Mouse (Mus musculus) neural tube, embryonic 15.5 days (tissue): ENCODE data around the gene Fibp. TPM values are rescaled to one million over a fixed set of nuclear protein-coding genes. Genes with fewer than 3 reads are reported as not detected.
"Not testable (repeated sequence)": the region's sequence is repeated elsewhere in the genome, so short reads cannot be mapped to it uniquely, and the experiment has no call there.

Experiments
- ATAC-seq: fragments of 200-750 bp; cut with Nextera tagmentation; 2 replicates; pipeline ENCODE4 v1.8.0; 2017; ENCODE audit warnings: mild to moderate bottlenecking, moderate TSS enrichment, moderate library complexity; ENCODE audit not compliant: low FRiP score
- H3K27ac ChIP-seq: fragments of 300-500 bp; sonication (generic); replicated peaks from 2 replicates; pipeline ENCODE4 v1.5.1; 2015; ENCODE audit warnings: mild to moderate bottlenecking, inconsistent platforms
- H3K27me3 ChIP-seq: fragments of 300-500 bp; sonication (generic); replicated peaks from 2 replicates; pipeline ENCODE4 v1.6.1; 2015; ENCODE audit warnings: inconsistent platforms
- H3K36me3 ChIP-seq: fragments of 300-500 bp; sonication (generic); 2 replicates; pipeline ENCODE4 v1.6.1; 2015; ENCODE audit warnings: inconsistent platforms
- H3K4me1 ChIP-seq: fragments of 300-500 bp; sonication (generic); 2 replicates; pipeline ENCODE4 v1.6.1; 2015; ENCODE audit warnings: inconsistent platforms
- H3K4me2 ChIP-seq: fragments of 300-500 bp; sonication (generic); 2 replicates; pipeline ENCODE4 v1.6.1; 2015; ENCODE audit warnings: inconsistent platforms, mild to moderate bottlenecking, moderate library complexity
- H3K4me3 ChIP-seq: fragments of 300-500 bp; sonication (generic); replicated peaks from 2 replicates; pipeline ENCODE4 v1.5.1; 2015; ENCODE audit warnings: mild to moderate bottlenecking, inconsistent platforms
- H3K9ac ChIP-seq: fragments of 300-500 bp; sonication (generic); replicated peaks from 2 replicates; pipeline ENCODE4 v1.6.1; 2015; ENCODE audit warnings: mild to moderate bottlenecking, inconsistent platforms
- H3K9me3 ChIP-seq: fragments of 300-500 bp; sonication (generic); replicated peaks from 2 replicates; pipeline ENCODE4 v1.6.1; 2016; ENCODE audit warnings: inconsistent platforms
- WGBS: fragments of 180-500 bp; shearing (Covaris S2); methylation state at CpG from one replicate; pipeline ENCODE4 v1.1.7; 2015; ENCODE audit warnings: mixed read lengths; 5-methylcytosine and 5-hydroxymethylcytosine counted together
- polyA plus RNA-seq: library from polyadenylated mRNA; unstranded; fragments of >200 nt; fragmentation: Nextera tagmentation; extraction: Ambion mirVana; gene quantifications from 2 replicates; pipeline ENCODE4 v1.2.1, GENCODE M21; 2015

Fibp gene
- polyA plus RNA-seq, 1 experiment from 2014 or later: 154 TPM

DNA sequence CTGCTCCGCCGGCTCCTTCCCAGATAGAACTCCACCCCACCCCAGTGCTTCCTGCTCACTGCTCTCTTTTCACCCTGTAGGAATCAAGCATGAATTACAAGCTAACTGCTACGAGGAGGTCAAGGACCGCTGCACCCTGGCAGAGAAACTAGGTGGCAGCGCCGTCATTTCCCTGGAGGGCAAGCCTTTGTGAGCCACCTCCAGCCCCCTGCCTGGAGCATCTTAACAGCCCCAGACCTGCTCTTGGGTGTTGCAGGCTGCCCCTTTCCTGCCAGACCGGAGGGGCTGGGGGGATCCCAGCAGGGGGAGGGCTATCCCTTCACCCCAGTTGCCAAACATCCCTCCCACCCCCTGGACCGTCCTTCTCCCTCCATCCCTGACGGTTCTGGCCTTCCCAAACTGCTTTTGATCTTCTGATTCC is 32.9 kb downstream of the Fibp start:
- H3K9ac ChIP-seq, H3K9me3 ChIP-seq, H3K4me3 ChIP-seq, H3K27ac ChIP-seq, ATAC-seq, H3K4me2 ChIP-seq, H3K27me3 ChIP-seq: not testable (repeated sequence)
- Histone ChIP-seq H3K4me1 (peaks cover 40% of the 10 kb centered on the region), H3K36me3 (peaks cover 59% of the 10 kb centered on the region)
- WGBS: 65% methylated on average over 9 of the region's 9 CpGs

DNA sequence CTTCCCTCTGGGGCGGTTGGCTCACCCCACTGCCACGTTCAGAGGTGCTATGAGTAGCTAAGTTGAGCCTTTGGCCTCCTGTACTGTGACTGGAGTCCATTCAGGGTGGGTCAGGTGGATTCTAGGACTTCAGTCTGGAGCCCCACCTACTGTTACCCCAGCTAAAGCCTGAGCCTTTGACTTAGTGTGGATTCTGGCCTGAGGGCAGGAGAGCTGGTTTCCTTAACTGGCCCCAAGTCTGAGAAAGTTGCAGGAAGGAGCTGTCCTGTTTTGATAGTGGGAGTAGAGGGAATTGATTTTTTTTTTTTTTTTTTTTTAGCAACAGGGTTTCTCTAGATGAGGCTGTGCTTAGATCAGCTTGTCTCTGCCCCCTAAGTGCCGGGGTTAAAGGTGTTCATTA is 33.9 kb downstream of the Fibp start:
- Histone ChIP-seq H3K9me3 (no peaks in the 10 kb centered on the region), H3K4me1 (peaks cover 31% of the 10 kb centered on the region), H3K27me3 (no peaks in the 10 kb centered on the region), H3K36me3 (peaks cover 59% of the 10 kb centered on the region), H3K4me2 (no peak overlapping the region), H3K27ac (no peak overlapping the region), H3K9ac (no peak overlapping the region), H3K4me3 (no peak overlapping the region)
- ATAC-seq: no peak
- 86% methylated on average over 3 of the region's 3 CpGs for WGBS

DNA sequence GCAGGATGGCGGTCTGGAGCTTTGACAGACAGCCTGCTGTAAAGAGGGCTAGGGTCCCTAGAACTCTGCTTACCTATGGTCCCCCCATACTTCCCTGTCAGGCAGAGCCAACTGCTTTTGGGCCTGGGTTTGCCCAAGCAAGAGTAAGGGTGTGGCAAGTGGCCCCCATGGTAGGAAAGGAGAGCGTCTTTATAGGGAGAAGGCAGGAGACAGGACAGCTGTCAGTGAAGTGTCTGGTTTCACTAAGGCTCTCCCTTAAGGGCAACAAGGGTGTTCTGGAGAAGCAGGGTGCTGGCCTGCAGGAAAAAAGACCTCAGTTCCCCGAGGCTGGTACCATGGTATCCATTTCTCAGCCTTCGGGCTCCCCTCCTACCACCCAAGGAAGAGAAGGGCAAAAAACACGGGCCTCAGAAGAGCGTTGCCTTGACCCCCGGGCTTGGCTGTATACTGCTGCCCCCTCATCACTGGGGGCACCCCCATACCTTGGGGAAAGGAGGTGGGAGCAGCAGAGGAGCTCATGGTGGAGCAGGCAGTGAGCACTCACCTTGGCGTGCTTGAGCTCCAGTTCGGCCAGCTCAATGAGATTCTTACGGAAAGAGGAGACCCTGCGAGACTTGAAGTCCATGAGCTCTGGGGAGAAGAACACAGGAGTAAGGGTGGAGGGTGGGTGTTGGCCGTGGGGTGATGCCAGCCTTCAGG is 35.1 kb downstream of the Fibp start:
- 84% methylated on average over 12 of the region's 12 CpGs for WGBS

DNA sequence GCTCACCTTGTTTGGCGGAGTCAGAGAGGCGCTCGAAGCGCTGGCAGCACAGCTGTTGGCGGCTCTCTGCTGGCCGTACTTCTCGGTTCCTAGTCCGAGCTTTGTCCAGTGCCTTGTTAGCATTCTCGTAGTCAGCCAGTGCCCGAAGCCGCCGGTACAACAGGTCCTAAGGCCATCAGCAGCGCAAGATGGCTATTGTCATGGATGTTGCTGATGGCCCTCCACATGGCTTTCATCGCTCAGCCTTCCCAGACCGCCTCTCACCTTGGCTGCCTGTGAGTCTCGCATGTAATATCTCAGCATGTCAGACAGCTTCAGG is 35.6 kb downstream of the Fibp start:
- Histone ChIP-seq H3K4me2 (no peak overlapping the region), H3K27me3 (no peaks in the 10 kb centered on the region), H3K4me3 (no peak overlapping the region), H3K9ac (no peak overlapping the region), H3K36me3 (peaks cover 59% of the 10 kb centered on the region), H3K27ac (no peak overlapping the region), H3K9me3 (no peaks in the 10 kb centered on the region), H3K4me1 (peaks cover 24% of the 10 kb centered on the region)
- 90% methylated on average over 16 of the region's 16 CpGs for WGBS
- ATAC-seq: no peak

More for the DNA sequence above, 35.1 kb downstream of the Fibp start:
- peaks cover 59% of the 10 kb centered on the region for H3K36me3 ChIP-seq
- H3K27ac ChIP-seq: no peak overlapping the region
- H3K4me3 ChIP-seq: no peak overlapping the region
- H3K4me1 ChIP-seq: peaks cover 24% of the 10 kb centered on the region
- no peak for ATAC-seq
- no peaks in the 10 kb centered on the region for H3K9me3 ChIP-seq
- H3K9ac ChIP-seq: no peak overlapping the region
- no peak overlapping the region for H3K4me2 ChIP-seq
- H3K27me3 ChIP-seq: no peaks in the 10 kb centered on the region

DNA sequence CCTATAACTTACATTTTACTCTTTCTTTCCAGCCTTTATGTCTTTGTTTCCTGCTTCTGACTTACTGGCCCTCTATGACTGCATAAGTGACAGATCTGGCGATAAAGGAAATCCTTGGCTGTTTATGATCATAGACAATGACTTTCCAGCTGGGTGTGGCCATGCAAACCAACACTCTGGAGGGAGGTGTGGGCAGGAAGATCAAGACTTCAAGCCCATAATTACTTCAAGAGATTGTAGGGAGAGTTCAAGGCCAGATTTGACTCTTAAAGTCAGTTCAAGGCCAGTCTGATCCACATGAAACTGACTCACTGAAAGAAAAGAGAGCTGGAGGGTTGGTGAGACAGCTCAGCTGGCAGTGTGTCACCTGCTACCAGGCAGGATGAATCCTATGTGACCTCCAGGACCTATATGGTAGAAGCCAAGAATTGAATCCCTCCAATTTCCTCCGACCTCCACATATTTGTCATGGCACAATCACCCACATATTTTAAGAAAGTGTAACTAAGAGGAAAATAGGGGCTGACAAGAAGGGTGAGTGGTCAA is 40.0 kb downstream of the Fibp start:
- WGBS: 94% methylated on average over 2 of the region's 2 CpGs
- Histone ChIP-seq H3K4me2 (no peak overlapping the region), H3K4me3 (no peak overlapping the region), H3K36me3 (peaks cover 37% of the 10 kb centered on the region), H3K27me3 (no peaks in the 10 kb centered on the region), H3K27ac (no peak overlapping the region), H3K9me3 (no peaks in the 10 kb centered on the region), H3K4me1 (no peaks in the 10 kb centered on the region), H3K9ac (no peak overlapping the region)
- no peak for ATAC-seq

DNA sequence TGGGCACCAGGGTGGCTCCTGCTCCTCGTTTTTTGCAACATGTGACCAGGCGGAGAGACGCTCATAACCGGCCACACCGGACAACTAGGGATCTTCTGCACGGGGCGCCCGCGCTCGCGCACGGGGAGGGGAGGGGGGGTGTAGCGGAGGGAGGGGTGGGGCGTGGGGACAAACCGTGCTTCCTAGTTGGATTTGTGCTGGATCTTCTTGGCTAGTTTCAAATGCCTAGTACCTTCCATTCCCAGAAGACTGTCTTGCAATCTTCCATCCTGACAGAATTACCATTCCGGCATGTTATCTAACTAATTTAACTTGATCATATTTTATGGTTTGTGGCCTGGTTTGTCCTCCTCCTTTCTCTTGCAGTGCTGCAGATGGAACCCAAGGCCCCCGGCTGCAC is 43.3 kb downstream of the Fibp start, which contains the start of gene 1700020D05Rik:
Gene 1700020D05Rik (minus strand): TSS at position 101 of the 400 bp plus-strand sequence.
- 58% methylated on average over 17 of the region's 17 CpGs for WGBS
- H3K4me3 ChIP-seq: no peak within 1 kb of the TSS

DNA sequence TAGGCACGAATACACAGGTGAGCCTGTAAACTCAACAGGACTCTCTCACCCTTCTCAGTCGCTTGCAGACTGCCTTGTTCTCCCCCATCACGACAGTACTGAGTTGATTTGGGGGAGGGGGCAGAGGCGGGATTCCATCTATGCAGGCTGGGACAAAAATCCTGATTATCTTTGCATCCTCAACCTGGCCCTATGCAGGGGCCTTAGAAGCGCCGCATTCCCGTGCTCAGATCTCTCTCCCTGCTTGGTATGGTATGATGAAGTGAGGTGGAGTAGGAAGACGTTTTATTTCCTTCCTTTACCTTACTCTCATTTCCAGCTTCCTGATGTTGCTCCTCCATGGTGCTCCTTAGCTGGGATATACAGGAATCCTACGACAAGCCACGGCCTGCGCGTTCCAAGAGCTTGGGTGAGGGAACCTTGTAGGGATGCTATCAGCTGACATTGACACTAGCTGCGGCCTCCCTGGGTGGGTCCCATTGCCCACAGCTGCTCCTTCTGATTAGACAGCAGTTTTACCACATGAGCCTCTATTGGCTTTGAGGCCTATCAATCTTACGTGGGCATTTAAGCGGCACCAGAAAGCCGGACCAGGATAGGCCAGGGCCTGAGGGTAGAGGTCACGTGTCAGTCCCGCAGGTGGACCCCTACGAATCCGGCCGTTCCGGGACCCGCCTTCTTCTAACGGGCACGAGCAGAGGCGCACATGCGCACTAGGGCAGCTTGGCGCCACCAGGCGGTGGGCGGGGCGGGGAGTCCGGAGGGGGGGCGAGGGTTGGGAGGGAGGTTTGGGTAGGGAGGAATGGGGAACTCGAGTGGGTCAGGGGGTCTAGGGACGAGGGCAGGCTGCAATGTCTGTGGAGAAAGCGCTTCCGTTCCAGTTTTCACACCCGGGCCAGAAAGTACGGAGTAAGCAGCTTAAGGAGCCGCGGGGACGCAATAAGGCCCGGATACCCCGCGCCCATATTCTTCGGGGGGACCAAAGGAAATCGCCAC is 49.9 kb downstream of the Fibp start, which contains the start of gene Snx32:
Gene Snx32 (minus strand): TSS at position 508 of the 996 bp plus-strand sequence.
- peak within 1 kb of the TSS; percentile 83 for H3K4me2 ChIP-seq
- H3K9me3 ChIP-seq: no peaks in the 10 kb centered on the region
- H3K9ac ChIP-seq: peak within 1 kb of the TSS; percentile 64
- peak within 1 kb of the TSS; percentile 85 for H3K27ac ChIP-seq
- no peaks in the 10 kb centered on the region for H3K27me3 ChIP-seq
- peaks cover 33% of the 10 kb centered on the region for H3K4me1 ChIP-seq
- ATAC-seq: peak; percentile 99
- 3% methylated on average over 47 of the region's 47 CpGs for WGBS
- no peaks in the 10 kb centered on the region for H3K36me3 ChIP-seq
- H3K4me3 ChIP-seq: peak within 1 kb of the TSS; percentile 57

More for the DNA sequence above, 43.3 kb downstream of the Fibp start, which contains the start of gene 1700020D05Rik:
- H3K27me3 ChIP-seq: no peaks in the 10 kb centered on the region
- no peak within 1 kb of the TSS for H3K4me2 ChIP-seq
- H3K4me1 ChIP-seq: peaks cover 6% of the 10 kb centered on the region
- peaks cover 9% of the 10 kb centered on the region; the same call in 1 of the 2 replicates for H3K36me3 ChIP-seq
- ATAC-seq: no peak
- no peak within 1 kb of the TSS for H3K9ac ChIP-seq
- H3K27ac ChIP-seq: no peak within 1 kb of the TSS
- H3K9me3 ChIP-seq: no peaks in the 10 kb centered on the region

DNA sequence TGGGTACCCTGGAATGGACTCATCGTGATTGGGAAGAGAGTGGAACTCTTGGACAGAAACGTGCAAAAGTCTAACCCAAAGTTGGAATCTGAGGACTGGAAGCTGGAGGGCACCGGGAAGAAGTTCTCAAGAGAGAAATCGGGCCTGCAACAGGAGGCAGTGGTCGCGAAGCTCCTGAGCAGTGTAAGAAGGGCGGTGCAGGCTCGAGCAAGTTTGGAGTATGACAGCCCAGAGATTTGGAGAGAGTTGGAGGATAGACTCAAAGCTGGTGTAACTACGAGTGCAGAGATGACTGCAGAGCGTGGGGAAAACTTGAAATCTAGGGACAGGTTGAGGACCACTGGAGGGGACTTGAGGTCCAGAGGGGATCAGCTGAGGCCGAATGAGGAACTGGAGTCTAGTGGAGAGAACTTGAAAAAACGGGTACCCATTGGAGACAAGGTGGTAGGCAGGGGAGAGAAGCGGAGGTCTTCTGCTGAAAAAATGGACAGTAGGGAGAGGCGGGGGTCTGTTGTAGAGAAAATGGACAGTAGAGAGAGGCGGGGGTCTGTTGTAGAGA is 50.7 kb downstream of the Fibp start:
- H3K9ac ChIP-seq: peak overlapping the region; percentile 55
- H3K27me3 ChIP-seq: no peaks in the 10 kb centered on the region
- H3K27ac ChIP-seq: peak overlapping the region; percentile 85
- peak overlapping the region; percentile 83 for H3K4me2 ChIP-seq
- no peaks in the 10 kb centered on the region for H3K9me3 ChIP-seq
- H3K36me3 ChIP-seq: no peaks in the 10 kb centered on the region
- ATAC-seq: peak; percentile 1; the same call in 1 of the 2 replicates
- peak overlapping the region; percentile 57 for H3K4me3 ChIP-seq
- peaks cover 33% of the 10 kb centered on the region for H3K4me1 ChIP-seq
- 48% methylated on average over 15 of the region's 15 CpGs for WGBS

DNA sequence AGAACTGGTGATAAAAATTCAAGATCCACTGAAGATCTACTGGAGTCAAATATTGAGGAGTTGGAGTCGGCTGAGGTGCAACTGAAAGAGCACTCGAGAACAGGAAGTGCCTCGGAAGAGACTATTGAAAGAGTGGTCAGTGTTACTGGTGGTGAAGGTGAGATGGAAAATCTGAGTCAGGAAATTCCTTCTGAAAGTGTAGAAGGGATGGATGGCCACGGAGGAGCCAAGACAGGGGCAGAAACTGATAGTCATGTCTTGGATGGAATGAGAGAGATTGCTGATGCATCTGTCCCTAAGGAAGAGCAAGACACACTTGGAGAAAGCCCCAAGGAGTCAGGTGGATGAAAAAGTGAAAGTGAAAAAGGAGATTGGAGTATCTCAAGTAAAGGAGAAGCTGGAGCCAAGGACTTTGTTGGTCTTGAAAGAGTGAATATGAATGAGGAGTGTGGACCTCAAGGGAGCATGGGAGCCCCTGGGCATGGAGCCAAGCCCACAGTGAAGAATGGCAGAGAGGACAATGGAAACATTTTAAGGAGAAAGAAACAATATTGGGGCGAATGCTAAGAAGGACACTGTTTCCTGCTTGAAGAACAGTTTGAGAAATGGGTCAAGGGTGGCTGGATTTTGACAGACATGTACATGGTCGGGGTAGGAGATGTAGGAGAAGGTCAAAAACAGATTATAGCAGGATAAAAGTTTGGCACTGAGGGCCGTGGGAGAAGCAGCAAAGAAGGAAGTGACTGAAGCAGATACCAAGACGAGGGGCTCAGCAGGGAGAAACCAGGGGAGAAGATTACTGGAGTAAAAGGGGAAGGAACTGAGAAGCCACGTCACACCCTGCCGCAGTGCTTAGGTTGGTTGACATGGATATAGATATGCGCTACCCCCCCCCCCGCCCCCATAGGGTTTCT is 51.9 kb downstream of the Fibp start:
- WGBS: 80% methylated on average over 12 of the region's 12 CpGs
- no peaks in the 10 kb centered on the region for H3K9me3 ChIP-seq
- 0 out of 2 replicates have a peak overlapping the region, but pooled peaks have one; percentile 45 for H3K27ac ChIP-seq
- H3K36me3 ChIP-seq: no peaks in the 10 kb centered on the region
- H3K4me2 ChIP-seq: peak overlapping the region; percentile 11; the same call in 1 of the 2 replicates
- no peak for ATAC-seq
- no peak overlapping the region for H3K4me3 ChIP-seq
- H3K4me1 ChIP-seq: peaks cover 33% of the 10 kb centered on the region
- H3K27me3 ChIP-seq: no peaks in the 10 kb centered on the region
- no peak overlapping the region for H3K9ac ChIP-seq

DNA sequence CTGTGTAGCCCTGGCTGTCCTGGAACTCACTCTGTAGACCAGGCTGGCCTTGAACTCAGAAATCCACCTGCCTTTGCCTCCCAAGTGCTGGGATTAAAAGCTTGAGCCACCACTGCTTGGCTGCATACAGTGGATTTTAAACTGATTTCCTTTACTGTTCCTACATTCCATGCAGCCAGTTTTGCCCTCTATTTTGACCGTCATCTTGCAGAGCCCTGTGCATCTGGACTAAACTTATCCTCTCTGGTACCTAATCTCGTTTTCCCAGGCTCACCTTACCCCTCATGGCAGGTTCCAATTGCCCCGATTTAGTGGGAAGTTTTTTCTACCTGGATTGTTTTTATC is 52.6 kb downstream of the Fibp start:
- no peak for ATAC-seq
- Histone ChIP-seq H3K4me2 (no peak overlapping the region), H3K27me3 (no peaks in the 10 kb centered on the region), H3K9me3 (no peaks in the 10 kb centered on the region), H3K36me3 (no peaks in the 10 kb centered on the region), H3K9ac (no peak overlapping the region), H3K4me3 (no peak overlapping the region), H3K4me1 (peaks cover 32% of the 10 kb centered on the region), H3K27ac (no peak overlapping the region)
- 91% methylated on average over 3 of the region's 3 CpGs for WGBS
